Mouse (Mus musculus) megakaryocyte, embryonic 14.5 days (primary cell): ENCODE data around the gene Tub.

Experiments
- FLI1 ChIP-seq: IDR thresholded peaks from 2 replicates; pipeline ENCODE4 v1.6.1; 2012; ENCODE audit warnings: low read length, inconsistent platforms, mixed read lengths
- GATA1 ChIP-seq: IDR thresholded peaks from 3 replicates; pipeline ENCODE4 v1.6.1; 2012; ENCODE audit warnings: mixed read lengths, low read length, inconsistent platforms, borderline replicate concordance

GRCm38 (mm10) chr7:108949301-108949700 lies 837 bp upstream of the Tub start:
- TF ChIP-seq GATA1 (no peak), FLI1 (no peak)
